Mouse (Mus musculus) spleen, postnatal 36 days (tissue): ENCODE results near the gene Emc3.

Experiments used
- DNase-seq, 2 experiments: peaks; one replicate each; pipeline ENCODE4 v3.0.0; 2022; ENCODE audit warnings: low spot score in 2 of 2, mixed read lengths in 1 of 2

Gene Emc3

DNA sequence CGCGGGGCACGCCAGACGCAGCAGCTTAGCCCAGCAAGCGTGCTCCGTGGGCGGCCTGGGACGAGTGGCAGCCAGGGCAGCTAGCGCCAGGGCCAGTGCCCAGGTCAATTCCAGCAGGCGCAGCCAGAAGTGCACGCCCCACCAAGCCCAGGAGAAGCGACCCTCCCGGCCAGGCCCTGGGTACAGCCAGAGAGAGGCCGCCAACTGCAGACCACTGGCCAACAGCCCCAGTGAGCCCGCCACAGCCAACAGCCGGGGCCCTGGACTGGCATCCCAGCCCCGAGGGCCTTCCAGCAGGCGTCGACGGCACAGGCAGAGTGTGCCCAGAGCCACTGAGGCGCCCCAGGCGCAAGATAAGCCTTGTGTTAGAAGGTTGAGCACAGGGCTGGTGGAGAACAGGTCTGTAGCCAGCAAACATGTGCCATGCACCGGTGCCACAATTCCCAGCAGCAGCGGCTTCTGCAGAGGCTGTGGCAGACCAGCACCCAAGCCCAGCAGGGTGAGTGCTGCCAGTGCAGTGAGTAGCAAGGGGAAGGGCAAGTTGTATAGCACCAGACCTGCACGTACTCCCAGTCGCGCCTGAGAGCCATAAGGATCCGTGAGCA is 36.3 kb downstream of the Emc3 start:
- no peak for DNase-seq

DNA sequence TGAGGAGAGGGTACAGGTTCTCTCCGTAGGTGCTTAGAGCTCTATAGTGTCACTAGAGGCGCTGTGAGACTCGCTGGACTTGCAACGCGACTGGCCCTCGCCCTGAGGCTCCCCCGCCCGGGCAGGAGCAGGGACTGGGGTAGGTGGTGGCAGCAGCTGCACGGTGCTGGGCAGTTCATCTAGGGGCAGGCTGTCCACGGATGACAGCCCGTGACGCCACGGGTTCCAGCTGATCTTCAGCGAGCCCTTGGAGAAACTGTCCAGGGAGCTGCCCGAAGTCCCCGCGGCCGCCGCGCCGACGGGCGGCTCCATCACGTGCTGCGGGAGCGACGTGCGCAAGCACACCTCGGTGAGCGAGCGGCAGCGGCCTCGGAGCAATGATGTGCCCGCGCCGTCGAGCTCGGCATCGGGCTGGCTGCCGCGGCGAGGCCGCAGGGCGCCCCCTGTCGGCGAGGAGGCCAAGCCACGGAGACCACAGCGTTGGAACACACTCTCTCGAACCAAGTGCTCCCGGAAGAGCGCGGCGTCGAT is 37.1 kb downstream of the Emc3 start:
- peak; percentile 84 for DNase-seq

DNA sequence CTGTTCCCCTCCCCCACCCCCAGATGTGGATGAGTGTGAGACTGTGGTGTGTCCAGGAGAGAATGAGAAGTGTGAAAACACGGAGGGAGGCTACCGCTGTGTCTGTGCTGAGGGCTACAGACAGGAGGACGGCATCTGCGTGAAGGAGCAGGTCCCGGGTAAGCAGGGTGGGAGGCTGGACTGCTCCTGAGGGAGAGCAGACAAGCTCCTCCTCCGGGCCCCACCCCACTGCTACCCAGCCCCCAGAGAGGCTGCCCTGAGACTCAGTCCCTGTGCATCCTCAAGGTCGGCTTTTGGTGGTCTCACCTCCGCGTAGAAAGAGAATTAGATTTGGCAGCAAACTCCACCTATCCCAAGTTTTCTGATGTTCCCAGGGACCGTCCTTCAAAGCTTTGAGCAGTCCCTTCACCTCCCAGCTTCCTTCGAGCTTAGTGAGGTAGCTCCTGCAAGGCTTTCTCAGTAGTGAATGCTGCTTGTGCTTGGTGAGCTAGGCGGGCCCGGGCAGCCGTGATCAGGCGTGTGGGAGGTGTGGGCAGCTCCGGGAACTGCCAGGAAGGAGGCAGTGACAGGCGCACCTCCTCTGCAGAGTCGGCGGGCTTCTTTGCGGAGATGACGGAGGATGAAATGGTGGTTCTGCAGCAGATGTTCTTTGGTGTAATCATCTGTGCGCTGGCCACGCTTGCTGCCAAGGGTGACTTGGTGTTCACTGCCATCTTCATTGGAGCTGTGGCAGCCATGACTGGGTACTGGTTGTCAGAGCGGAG is 39.2 kb downstream of the Emc3 start:
- DNase-seq, result no peak

DNA sequence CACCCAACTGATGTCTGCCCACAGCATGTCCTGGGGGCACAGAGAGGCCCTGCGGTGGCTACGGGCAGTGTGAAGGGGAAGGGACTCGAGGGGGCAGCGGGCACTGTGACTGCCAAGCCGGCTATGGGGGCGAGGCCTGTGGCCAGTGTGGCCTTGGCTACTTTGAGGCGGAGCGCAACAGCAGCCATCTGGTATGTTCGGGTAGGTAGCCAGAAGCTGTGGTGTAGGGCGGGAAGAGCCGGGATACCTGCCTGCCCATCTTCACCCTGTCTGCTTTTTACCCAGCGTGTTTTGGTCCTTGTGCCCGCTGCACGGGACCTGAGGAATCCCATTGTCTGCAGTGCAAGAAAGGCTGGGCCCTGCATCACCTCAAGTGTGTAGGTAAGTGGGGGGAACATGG is 42.0 kb downstream of the Emc3 start:
- DNase-seq, result no peak

DNA sequence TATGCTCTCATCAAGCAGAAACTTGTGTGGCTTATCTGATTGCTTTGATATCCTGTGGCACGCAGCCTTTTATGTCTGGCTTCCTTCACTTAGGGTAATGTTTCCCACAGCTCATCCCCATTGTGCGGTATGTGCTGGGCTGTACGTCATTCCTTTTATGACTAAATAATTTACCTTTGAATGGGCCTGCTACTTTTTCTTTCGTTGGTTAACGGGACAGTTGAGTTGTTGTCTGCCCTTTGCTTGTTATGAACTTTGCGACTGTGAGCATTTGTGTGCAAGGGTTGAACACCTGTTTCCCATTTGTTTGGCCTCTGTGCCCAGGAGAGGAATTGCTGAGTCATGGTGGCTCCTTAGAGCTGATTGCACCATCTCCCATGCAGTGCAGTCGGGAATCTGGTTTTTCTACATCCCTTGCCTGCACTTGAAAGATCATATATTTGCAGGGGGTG is 44.3 kb downstream of the Emc3 start:
- no peak for DNase-seq

DNA sequence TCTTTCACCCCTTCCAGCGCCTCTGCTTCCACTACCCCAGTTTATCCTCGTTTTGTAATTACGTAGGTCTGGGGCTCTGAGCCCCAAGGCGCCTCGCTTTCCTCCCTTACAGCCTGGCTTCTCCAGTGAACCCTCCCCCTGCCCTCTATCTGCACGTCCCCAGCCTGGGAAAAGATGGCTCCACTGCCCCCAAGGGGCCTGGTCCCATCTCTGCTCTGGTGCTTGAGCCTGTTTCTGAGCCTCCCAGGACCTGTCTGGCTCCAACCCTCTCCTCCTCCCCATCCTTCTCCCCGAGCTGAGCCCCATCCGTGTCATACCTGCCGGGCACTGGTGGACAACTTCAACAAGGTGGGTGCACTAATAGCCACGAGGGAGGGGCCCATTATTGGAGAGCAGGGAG is 47.7 kb downstream of the Emc3 start:
- no peak for DNase-seq

DNA sequence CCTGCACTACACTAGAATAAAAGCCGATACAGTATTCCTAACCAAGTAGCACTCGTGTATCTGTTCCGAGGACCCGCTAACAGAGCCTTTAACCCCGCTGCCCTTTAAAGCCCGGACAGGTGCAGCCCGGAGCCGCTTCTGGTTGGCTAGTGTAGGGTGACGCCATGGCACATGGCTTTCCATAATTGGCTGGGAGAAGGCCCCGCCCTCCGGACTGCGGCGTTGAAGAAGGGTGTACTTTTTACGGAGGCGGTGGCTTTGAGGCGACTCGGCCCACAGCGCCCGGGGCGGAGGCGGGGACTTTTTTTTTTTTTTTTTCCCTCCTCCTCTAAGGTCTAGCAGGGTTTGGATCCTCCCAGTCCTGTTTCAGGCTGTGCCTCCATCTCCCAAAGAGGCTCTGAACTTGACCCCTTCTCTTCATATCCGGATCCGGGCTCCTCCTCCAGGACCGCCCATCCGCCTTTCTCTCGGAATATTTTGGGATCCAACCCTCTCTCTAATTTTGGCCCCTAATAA is 48.3 kb downstream of the Emc3 start, which contains the start of gene Creld1:
Gene Creld1, plus strand, starts transcription at position 198 of the 516 bp plus-strand sequence.
- peak; percentile 94 to 96 for DNase-seq

DNA sequence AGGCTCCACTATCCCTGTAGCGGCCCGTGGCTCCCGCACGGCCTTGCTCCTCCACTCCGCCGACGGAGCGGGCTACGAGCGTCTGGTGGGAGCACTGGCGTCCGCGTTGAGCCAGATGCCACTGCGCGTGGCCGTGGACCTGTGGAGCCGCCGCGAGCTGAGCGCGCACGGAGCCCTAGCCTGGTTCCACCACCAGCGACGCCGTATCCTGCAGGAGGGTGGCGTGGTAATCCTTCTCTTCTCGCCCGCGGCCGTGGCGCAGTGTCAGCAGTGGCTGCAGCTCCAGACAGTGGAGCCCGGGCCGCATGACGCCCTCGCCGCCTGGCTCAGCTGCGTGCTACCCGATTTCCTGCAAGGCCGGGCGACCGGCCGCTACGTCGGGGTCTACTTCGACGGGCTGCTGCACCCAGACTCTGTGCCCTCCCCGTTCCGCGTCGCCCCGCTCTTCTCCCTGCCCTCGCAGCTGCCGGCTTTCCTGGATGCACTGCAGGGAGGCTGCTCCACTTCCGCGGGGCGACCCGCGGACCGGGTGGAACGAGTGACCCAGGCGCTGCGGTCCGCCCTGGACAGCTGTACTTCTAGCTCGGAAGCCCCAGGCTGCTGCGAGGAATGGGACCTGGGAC is 48.9 kb downstream of the Emc3 start:
- DNase-seq, result peak; percentile 22 to 25

DNA sequence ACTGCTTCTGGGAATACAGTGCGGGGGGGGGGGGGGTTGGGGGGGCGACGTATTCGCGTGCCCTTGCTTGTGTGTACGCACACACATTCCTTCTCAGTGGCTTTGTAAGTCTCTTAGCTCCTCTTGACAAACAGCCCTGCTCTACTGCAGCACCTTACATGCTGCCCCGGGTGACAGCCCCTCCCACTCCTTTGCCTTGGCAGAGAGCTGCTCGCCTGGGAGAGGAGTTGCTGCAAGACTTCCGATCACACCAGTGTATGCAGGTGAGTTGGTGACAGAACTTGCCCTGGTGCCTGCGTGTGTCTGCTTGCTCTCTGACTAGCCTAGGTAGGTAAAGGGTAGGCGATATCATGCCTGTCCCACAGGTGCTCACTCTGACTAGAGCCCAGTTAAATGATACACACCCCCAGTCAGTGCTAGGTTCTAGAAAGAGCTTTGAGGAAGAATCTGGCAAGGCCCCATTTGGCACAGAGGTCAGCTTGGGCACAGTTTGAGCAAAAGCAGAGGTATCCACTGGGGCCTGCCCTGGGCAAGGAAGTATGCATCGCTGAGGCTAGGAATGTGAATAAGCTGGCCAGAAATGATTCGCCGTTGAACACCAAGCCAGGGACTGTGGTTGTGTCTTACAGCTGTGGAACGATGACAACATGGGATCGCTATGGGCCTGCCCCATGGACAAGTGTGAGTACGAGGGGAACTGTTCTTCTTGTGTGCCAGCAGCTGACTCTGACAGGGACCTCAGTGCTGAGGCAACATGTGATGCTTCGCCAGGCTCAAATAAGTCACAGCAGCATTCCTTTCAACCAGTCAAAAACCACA is 50.7 kb downstream of the Emc3 start:
- DNase-seq, result no peak

DNA sequence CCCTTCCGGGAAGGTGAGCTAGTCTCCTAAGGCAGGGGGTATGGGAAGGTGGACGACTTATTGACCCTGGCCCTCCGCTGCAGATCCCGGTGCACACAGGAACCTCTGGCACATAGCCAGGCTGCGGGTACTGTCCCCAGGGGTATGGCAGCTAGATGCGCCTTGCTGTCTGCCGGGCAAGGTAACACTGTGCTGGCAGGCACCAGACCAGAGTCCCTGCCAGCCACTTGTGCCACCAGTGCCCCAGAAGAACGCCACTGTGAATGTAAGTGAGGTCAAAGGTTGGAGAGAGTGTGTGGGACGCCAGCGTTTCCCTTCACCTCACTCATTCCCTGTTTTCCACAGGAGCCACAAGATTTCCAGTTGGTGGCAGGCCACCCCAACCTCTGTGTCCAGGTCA is 52.5 kb downstream of the Emc3 start:
- no peak for DNase-seq

DNA sequence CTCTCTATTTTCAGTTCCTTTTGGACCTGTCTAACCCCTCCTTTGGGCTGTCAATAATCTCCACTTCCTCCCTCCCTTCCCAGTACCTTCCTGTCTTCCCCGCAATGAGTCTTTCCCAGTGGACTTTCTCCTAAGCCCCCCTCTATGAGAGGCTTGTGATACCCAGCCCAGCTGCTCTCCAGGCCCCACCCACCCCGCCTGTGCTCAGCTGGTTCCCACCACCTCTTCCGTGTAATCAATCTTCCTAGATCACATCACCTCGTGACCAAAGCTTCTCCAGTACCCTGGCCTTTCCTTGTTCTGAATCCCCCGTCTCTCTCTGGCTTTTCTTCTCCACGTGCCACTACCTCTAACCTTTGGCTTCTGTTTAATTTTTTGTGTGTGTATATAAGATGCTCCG is 54.1 kb downstream of the Emc3 start:
- no peak for DNase-seq

DNA sequence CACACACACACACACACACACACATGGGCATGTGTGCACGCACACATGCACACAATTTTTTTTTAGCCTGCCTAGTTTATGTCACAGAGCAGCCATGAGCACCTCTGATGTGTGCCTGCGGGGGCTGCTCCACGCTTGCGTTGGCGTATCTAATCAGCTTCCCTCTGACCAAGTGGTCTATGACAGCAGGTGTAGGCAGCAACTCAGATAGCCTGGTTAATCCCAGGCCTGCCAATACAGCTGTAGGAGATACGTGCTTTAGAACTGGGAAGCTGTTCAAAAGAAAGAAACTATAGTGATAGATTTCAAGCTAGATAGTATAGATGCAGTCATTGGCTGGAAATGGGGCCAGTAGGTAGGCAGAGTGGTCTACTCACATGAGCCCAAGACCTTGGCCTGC is 57.7 kb downstream of the Emc3 start:
- no peak for DNase-seq

DNA sequence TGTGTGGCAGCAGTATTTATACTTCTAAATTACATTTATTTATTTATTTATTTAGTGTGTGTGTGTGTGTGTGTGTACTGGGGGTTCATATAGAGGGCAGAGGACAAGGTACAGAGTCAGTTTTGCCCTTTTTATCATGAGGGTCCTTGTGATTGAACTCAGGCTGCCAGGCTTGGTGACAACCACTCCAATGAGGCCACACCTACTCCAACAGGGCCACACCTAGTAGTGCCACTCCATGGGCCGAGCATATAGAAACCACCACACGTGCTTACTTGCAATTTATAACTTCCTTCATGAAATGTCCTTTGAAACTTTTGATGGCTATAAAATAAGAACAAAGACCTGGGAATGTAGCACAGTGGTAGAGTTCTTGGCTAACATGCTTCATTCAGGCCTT is 58.2 kb downstream of the Emc3 start:
- DNase-seq, result no peak

DNA sequence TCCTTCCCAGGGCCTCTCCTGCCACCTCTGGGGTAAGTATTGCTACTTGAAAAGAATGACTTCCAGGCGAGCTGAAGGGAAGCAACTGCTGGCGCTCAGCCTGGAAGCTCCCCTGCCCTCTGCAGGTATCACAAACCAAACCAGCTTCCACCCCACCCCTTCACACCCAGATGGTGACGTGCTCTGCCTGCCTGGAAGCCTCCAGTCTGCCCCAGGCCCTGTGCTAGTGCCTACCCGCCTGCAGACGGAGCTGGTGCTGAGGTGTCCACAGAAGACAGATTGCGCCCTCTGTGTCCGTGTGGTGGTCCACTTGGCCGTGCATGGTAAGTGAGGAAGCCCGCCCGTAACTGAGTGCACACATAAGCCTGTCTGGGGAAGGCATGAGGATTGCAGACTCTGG is 59.4 kb downstream of the Emc3 start:
- no peak for DNase-seq

DNA sequence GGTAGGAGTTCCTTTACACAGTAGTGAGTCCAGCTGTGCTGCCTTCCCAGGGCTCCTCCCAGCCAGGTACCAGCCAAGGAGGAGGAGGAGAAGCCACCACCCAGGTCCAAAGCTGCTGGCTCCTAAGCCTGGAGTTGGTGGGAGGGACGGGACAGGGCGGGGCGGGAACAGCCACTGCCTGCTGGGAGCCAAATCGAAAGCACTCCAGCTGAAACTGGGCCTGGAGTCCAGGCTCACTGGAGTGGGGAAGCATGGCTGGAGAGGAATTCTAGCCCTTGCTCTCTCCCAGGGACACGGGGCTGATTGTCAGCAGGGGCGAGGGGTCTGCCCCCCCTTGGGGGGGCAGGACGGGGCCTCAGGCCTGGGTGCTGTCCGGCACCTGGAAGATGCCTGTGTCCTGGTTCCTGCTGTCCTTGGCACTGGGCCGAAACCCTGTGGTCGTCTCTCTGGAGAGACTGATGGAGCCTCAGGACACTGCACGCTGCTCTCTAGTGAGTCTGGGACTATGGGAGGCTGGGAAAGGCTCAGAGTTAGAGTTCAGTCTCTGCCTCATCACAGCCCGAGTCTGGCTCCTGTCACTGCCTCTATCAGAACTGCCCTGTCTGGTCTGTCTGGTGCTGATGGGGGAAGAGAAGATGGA is 60.0 kb downstream of the Emc3 start, which contains the start of gene Il17rc:
Gene Il17rc, plus strand, starts transcription at position 131 of the 640 bp plus-strand sequence.
- no peak for DNase-seq

DNA sequence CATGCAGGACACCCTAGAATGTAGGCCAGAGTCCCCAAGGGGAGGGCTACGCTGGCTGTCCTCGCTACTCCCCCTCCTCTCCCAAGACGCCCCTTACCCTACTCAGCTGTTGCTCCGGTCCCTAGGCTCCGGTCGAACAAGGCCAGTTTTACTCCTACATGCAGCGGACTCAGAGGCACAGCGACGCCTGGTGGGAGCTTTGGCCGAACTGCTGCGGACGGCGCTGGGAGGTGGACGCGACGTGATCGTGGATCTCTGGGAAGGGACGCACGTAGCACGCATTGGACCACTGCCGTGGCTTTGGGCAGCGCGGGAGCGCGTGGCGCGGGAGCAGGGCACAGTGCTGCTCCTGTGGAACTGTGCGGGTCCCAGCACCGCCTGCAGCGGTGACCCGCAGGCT is 62.0 kb downstream of the Emc3 start:
- DNase-seq, result peak; percentile 48 to 50

DNA sequence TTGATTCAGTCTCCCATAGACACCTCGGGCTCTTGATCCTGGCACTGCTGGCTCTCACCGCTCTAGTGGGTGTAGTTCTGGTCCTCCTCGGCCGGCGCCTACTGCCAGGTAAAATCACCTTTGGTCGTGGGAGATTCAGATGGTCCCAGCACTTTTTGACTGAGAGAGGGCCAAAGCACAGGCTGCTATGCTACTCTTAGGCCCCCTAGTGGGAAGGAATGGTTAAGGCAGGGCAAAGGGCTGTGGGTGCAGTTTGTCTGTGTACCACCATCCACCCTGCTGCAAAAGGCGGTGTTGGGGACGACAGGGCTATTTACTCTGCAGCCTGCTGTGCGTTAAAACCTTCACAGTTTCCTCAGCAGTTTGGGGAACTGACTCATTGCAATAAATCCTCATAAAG is 62.4 kb downstream of the Emc3 start:
- DNase-seq, result peak; percentile 62 to 70

DNA sequence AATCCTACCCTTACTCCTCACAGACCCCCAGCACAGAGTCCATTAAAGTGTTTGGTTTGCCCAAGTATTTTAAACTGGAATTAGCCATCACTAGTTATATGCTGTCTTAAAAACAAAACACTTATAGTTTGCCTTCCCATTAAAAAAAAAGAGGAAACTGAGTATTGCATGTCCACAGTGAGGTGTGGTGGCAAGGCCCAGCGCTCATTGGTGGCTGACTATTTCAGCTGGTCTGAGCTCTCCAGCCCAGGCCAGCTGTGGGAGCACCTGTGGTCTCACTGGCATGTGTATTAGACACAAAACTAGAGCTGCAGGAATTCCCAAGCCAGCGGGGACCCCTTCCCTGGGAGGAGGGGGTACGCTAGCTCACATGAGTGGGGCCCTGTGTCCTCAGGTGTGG is 62.9 kb downstream of the Emc3 start:
- DNase-seq, result no peak

DNA sequence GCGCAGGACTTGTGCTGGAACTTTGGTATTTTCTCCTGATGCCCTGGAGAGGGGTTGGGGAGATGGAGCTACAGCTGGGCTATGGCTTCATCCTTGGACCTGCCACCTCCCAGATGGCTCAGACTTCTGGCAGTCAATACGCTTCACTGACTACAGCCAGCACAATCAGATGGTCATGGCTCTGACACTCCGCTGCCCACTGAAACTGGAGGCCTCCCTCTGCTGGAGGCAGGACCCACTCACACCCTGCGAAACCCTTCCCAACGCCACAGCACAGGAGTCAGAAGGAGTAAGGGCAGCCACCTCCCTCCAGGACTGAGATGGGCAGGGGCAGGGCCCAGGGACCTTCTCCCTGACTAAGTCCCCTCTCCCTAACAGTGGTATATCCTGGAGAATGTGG is 65.8 kb downstream of the Emc3 start:
- DNase-seq, result no peak
